Mouse (Mus musculus) macrophage (primary cell): Measurements from ENCODE around the gene Mapkapk2. TPM values are rescaled to one million over a fixed set of nuclear protein-coding genes. Genes with fewer than 3 reads are reported as not detected.
"Not testable (repeated sequence)": the region's sequence is repeated elsewhere in the genome, so short reads cannot be mapped to it uniquely, and the experiment has no call there.

Experiments
- H3K27ac ChIP-seq: fragments of 350-480 bp; formaldehyde crosslinking; 2 replicates; pipeline ENCODE4 v1.9.0; 2021
- H3K36me3 ChIP-seq: fragments of 350-480 bp; formaldehyde crosslinking; 2 replicates; pipeline ENCODE4 v1.9.0; 2021; ENCODE audit errors: inconsistent target
- H3K4me3 ChIP-seq: fragments of 350-480 bp; formaldehyde crosslinking; 2 replicates; pipeline ENCODE4 v1.9.0; 2021; ENCODE audit errors: inconsistent target
- H3K79me2 ChIP-seq: fragments of 350-480 bp; formaldehyde crosslinking; 2 replicates; pipeline ENCODE4 v1.9.0; 2021; ENCODE audit errors: inconsistent target
- WGBS: methylation state at CpG from one replicate; pipeline ENCODE4 v1.1.7; 2026; ENCODE audit warnings: inconsistent platforms; ENCODE audit not compliant: missing documents; 5-methylcytosine and 5-hydroxymethylcytosine counted together
- polyA plus RNA-seq: library from polyadenylated mRNA; stranded (reverse); fragments of 250-400 nt; gene quantifications from 3 replicates; pipeline ENCODE4 v1.2.4, GENCODE M21; 2018; ENCODE audit warnings: inconsistent platforms

The Mapkapk2 gene
- polyA plus RNA-seq, 1 experiment from 2014 or later, result 87.7 TPM

GRCm38 (mm10) chr1:131042263-131042662, 55.4 kb downstream of the Mapkapk2 start:
- 85% methylated on average over 2 of the region's 2 CpGs for WGBS
- H3K27ac ChIP-seq, result no peak overlapping the region
- no peaks in the 10 kb centered on the region for H3K36me3 ChIP-seq
- no peaks in the 10 kb centered on the region for H3K79me2 ChIP-seq
- H3K4me3 ChIP-seq, result no peak overlapping the region

GRCm38 (mm10) chr1:131039479-131039878, 58.1 kb downstream of the Mapkapk2 start:
- no peaks in the 10 kb centered on the region for H3K36me3 ChIP-seq
- no peaks in the 10 kb centered on the region for H3K79me2 ChIP-seq
- H3K4me3 ChIP-seq, result no peak overlapping the region
- no peak overlapping the region for H3K27ac ChIP-seq
- WGBS, result 89% methylated on average over 5 of the region's 5 CpGs

GRCm38 (mm10) chr1:131038415-131039017, 59.1 kb downstream of the Mapkapk2 start:
- 81% methylated on average over 10 of the region's 10 CpGs for WGBS
- no peak overlapping the region for H3K4me3 ChIP-seq
- no peak overlapping the region for H3K27ac ChIP-seq
- no peaks in the 10 kb centered on the region for H3K36me3 ChIP-seq
- H3K79me2 ChIP-seq, result no peaks in the 10 kb centered on the region

GRCm38 (mm10) chr1:131038001-131038400, 59.6 kb downstream of the Mapkapk2 start:
- no peak overlapping the region for H3K4me3 ChIP-seq
- 23% methylated on average over 5 of the region's 5 CpGs for WGBS
- H3K36me3 ChIP-seq, result no peaks in the 10 kb centered on the region
- H3K79me2 ChIP-seq, result no peaks in the 10 kb centered on the region
- H3K27ac ChIP-seq, result no peak overlapping the region

GRCm38 (mm10) chr1:131031267-131031666, 66.4 kb downstream of the Mapkapk2 start:
- Histone ChIP-seq H3K36me3 (no peaks in the 10 kb centered on the region), H3K79me2 (no peaks in the 10 kb centered on the region), H3K4me3 (no peak overlapping the region), H3K27ac (no peak overlapping the region)
- 51% methylated on average over 3 of the region's 3 CpGs for WGBS

- H3K27ac ChIP-seq, result no peak overlapping the region
- H3K4me3 ChIP-seq, result no peak overlapping the region
- H3K79me2 ChIP-seq, result no peaks in the 10 kb centered on the region
- 74% methylated on average over 7 of the region's 7 CpGs for WGBS
- H3K36me3 ChIP-seq, result no peaks in the 10 kb centered on the region
Measured at GRCm38 (mm10) chr1:131030261-131030660, 67.4 kb downstream of the Mapkapk2 start.

GRCm38 (mm10) chr1:131029215-131029614, 68.4 kb downstream of the Mapkapk2 start:
- H3K27ac ChIP-seq, result no peak overlapping the region
- no peaks in the 10 kb centered on the region for H3K79me2 ChIP-seq
- H3K4me3 ChIP-seq, result no peak overlapping the region
- peaks cover 5% of the 10 kb centered on the region; the same call in 1 of the 2 replicates for H3K36me3 ChIP-seq
- WGBS, result 100% methylated on average over 3 of the region's 3 CpGs

GRCm38 (mm10) chr1:131025843-131026190, 71.8 kb downstream of the Mapkapk2 start:
- WGBS, result 14% methylated on average over 3 of the region's 4 CpGs
- H3K27ac ChIP-seq, result no peak overlapping the region

GRCm38 (mm10) chr1:131024900-131025842, 72.5 kb downstream of the Mapkapk2 start:
- 65% methylated on average over 8 of the region's 8 CpGs for WGBS
- Histone ChIP-seq H3K79me2 (peaks cover 4% of the 10 kb centered on the region; the same call in 1 of the 2 replicates), H3K4me3 (no peak overlapping the region), H3K36me3 (peaks cover 19% of the 10 kb centered on the region; the same call in 1 of the 2 replicates), H3K27ac (peak overlapping the region; percentile 17; the same call in 1 of the 2 replicates)

More at GRCm38 (mm10) chr1:131025843-131026190, 71.8 kb downstream of the Mapkapk2 start:
- H3K79me2 ChIP-seq, result no peaks in the 10 kb centered on the region
- H3K36me3 ChIP-seq, result peaks cover 19% of the 10 kb centered on the region; the same call in 1 of the 2 replicates
- H3K4me3 ChIP-seq, result no peak overlapping the region

GRCm38 (mm10) chr1:131023250-131023858, 74.3 kb downstream of the Mapkapk2 start:
- 86% methylated on average over 3 of the region's 4 CpGs for WGBS
- H3K4me3 ChIP-seq, H3K79me2 ChIP-seq, H3K27ac ChIP-seq: not testable (repeated sequence)
- H3K36me3 ChIP-seq, result peaks cover 19% of the 10 kb centered on the region; the same call in 1 of the 2 replicates

GRCm38 (mm10) chr1:131022591-131023249, 74.9 kb downstream of the Mapkapk2 start:
- Histone ChIP-seq H3K27ac (no peak overlapping the region), H3K4me3 (no peak overlapping the region), H3K36me3 (peaks cover 19% of the 10 kb centered on the region; the same call in 1 of the 2 replicates), H3K79me2 (peaks cover 7% of the 10 kb centered on the region; the same call in 1 of the 2 replicates)
- 79% methylated on average over 5 of the region's 5 CpGs for WGBS

GRCm38 (mm10) chr1:131021900-131022590, 75.6 kb downstream of the Mapkapk2 start:
- Histone ChIP-seq H3K4me3 (no peak overlapping the region), H3K36me3 (peaks cover 19% of the 10 kb centered on the region; the same call in 1 of the 2 replicates), H3K79me2 (peaks cover 7% of the 10 kb centered on the region; the same call in 1 of the 2 replicates), H3K27ac (no peak overlapping the region)
- 87% methylated on average over 11 of the region's 11 CpGs for WGBS

- H3K4me3 ChIP-seq, result no peak overlapping the region; the same call in 1 of the 2 replicates
- peaks cover 19% of the 10 kb centered on the region; the same call in 1 of the 2 replicates for H3K36me3 ChIP-seq
- H3K79me2 ChIP-seq, result peaks cover 7% of the 10 kb centered on the region; the same call in 1 of the 2 replicates
- 33% methylated on average over 9 of the region's 9 CpGs for WGBS
- H3K27ac ChIP-seq, result peak overlapping the region; percentile 81
Measured at GRCm38 (mm10) chr1:131021438-131021837, 76.2 kb downstream of the Mapkapk2 start.
